Mouse (Mus musculus) left cerebral cortex, adult 9 months (tissue): Measurements from ENCODE around the gene Tnfsf10.

Source experiments
- DNase-seq, 2 experiments: peaks; one replicate each; pipeline ENCODE4 v3.0.0; 2022; ENCODE audit warnings: low spot score in 2 of 2

The Tnfsf10 gene

DNA sequence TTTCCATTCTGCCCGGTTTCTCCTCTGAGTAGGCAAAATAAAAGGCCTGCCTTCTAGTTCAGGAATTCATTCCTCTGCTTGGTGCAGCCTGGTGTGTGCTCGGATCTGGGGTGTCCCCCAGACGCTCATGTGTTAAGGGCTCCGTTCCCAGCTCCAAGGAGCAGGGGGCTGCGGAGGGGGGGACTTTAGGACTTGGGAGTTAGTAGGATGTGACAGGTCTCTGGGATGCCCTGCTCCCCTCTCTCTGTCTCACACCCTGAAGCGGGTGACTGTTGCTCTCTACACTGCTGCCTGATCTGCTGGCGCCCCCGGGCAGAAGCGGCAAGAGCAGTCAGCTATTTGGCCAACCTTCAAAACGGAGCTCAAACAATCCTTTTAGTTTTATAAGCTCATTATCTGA lies 10.0 kb upstream of the Tnfsf10 start:
- no peak for DNase-seq

- peak in 1 of 2 experiments; percentile 31 for DNase-seq
Measured at GRCm38 (mm10) chr3:27310973-27311372, 5.9 kb upstream of the Tnfsf10 start.

DNA sequence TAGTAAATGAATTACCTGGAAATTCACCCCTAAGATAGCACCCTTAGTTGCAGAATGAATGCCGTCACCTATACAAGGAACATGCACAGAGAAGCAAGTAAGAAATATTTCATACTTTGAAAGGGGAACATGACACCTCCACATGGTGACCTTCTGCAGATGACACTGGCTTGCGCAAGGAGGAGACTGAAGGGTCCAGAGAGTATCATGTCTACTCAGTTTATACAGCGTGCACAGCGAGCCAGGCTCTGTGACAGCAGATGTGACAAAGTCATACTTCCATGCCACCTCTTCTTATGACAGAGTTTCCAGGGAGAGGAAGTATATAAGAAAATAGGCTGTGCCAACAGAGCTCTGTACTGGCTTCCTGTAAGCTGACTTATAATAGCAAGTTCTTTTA lies 5.4 kb upstream of the Tnfsf10 start:
- DNase-seq, result no peak

- no peak for DNase-seq
Measured at GRCm38 (mm10) chr3:27314506-27315164, 2.2 kb upstream of the Tnfsf10 start.

GRCm38 (mm10) chr3:27317288-27318024 lies 628 bp downstream of the Tnfsf10 start:
- DNase-seq, result no peak

DNA sequence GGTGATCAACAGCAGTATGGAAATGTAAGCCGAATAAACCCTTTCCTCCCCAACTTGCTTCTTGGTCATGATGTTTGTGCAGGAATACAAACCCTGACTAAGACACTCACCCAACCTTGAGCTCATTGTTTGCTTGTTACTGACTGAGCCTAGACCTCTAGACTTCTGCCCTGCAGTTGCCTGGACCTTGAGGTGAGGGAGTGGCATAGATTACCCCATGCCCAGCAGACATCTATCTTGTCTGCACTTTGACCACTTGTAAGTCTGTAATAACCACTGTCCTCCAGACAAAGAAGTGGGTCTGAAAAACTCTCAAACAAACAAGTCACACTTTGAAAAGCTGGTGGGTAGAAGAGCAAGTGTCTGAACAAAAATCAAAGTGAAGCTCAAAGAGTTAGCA lies 2.8 kb downstream of the Tnfsf10 start:
- DNase-seq, result no peak

GRCm38 (mm10) chr3:27320613-27321495 lies 4.0 kb downstream of the Tnfsf10 start:
- no peak for DNase-seq

DNA sequence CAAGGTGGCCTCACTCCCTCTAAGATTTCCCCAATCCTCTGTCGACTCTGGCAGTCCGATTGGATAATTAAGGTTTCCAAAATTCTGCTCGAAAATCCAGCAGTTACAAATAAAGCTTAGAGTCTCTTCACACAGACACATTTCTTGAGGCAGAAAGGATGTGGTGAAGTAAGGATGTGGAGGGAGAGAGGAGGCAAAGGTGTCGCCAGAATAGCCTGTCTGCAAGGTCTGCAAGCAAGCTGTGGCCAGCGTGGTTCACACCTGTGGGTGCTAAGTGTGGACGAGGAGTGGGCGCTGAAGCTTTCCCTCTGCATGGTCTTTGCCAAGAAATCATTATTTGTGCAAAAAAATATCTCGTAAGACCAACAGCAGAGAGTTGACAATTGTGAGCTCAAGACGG lies 5.8 kb downstream of the Tnfsf10 start:
- no peak for DNase-seq

DNA sequence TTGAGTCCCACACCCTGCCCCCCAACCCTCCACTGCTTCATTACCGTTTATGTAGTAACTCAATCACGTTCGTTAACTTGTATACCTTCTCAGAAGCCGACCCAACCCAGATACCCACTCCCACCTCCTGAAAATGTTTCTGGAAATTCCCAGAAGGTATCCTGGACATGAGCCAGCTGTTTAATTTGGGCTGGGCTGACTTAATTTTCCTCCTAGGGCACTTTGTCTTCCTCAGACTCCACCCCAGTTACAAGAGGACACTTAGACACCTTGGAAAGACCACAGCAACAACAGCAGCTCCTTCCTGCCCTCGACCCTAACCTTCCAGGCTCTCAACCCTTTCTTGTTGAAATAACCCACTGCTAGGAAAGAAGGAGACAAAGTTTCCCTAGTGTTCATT lies 6.7 kb downstream of the Tnfsf10 start:
- no peak for DNase-seq

- no peak for DNase-seq
Measured at GRCm38 (mm10) chr3:27326633-27327191, 9.9 kb downstream of the Tnfsf10 start.

DNA sequence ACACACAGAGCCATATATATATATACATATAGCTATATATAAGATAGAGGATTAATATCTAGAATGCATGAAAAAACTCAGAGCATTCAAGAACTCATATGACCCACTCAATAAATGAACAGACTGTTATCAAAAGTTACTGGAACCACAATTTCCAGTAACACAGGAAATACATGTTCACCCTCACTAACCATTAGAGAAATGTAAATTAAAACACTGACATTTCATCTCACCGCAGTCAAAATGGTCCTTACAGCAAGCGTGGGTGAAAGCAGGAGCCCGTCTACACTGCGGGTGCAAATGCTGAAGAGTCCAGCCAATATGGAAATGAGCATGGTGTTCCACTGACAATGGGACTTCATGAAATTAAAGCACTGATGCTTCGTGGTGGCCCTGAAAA lies 13.9 kb downstream of the Tnfsf10 start:
- no peak for DNase-seq

- peak in 1 of 2 experiments; percentile 43 for DNase-seq
Measured at GRCm38 (mm10) chr3:27338437-27338836, 21.6 kb downstream of the Tnfsf10 start.

DNA sequence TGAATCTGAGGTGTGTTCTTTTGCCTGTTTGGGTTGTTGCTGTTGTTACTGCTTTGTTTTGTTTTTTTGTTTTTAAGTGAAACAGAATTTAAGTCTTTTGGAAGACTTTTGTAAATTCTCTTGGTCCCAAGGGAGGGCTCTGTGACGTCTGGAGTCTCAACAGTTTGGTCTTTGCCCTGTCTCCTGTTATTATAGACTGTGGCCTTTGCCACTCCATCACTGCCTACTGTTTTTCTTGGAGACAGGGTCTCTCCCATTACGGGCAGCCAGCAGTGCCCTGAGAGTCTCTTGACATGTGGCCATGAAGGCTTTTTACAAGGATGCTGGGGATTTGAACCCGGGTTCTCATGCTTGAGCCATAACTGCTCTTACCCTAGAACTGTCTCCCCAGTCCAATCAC lies 22.1 kb downstream of the Tnfsf10 start:
- DNase-seq, result no peak

GRCm38 (mm10) chr3:27340757-27341156 lies 23.9 kb downstream of the Tnfsf10 start:
- DNase-seq, result no peak

GRCm38 (mm10) chr3:27342462-27342861 lies 25.6 kb downstream of the Tnfsf10 start:
- DNase-seq, result no peak

GRCm38 (mm10) chr3:27345526-27345925 lies 28.7 kb downstream of the Tnfsf10 start:
- no peak for DNase-seq

DNA sequence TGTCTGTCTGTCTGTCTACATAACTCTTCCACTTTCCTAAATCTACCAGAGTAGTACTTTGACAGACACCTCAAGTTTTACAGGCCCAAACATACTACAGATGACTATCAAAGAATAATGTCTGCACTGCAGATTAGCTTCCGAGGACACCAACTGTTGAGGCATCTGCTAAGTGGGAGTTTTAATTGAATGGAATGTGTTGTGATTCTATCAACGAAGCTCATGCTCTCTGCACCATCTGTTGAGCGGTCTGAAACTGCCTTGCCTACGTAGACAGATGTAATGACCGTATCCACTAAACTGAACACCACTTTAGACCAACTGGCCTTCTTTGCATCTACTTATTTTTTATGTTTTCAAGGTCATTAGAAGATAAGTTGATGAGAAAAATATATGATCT lies 31.6 kb downstream of the Tnfsf10 start:
- peak in 1 of 2 experiments; percentile 50 for DNase-seq

GRCm38 (mm10) chr3:27351105-27351504 lies 34.3 kb downstream of the Tnfsf10 start:
- no peak for DNase-seq

- DNase-seq, result no peak
Measured at GRCm38 (mm10) chr3:27359100-27359720, 42.4 kb downstream of the Tnfsf10 start.

- no peak for DNase-seq
Measured at GRCm38 (mm10) chr3:27370125-27370524, 53.3 kb downstream of the Tnfsf10 start.

DNA sequence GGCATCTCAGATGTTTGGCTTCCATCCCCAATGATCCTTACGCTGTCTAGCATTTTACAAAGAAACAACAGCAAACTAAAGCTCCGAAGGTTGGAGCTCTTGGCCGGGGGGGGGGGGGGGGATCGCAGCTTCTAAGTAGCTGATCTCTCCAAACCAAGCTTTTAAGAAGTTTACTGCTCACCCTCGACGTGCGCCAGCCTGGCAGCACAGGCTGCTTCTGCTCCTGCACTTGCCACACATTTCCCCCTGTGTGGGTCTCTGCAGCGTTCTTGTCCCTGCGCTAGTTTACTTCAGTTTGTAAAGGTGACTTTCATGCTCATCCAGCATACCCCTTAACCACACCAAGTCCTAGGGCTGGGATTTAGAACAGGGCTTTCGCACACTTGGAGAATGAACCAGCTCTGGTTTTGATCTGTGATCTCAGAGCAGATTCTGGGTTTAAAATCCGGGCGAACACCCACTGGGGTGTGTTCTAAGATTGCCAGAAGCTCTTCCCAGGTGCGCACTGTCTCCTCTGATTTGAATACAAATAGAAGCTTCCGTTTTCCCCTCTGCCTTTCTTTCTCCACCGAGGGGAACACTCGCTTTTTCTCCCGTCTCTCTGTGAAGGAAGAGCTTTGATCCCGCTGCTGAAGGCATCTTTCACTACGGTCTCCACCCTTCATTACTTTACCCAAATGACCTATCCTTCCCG lies 53.9 kb downstream of the Tnfsf10 start:
- no peak for DNase-seq
